Mouse (Mus musculus) small intestine, adult 2 months (tissue): Measurements from ENCODE around the gene Mief2. TPM values are rescaled to one million over a fixed set of nuclear protein-coding genes. Genes with fewer than 3 reads are reported as not detected.

Experiments used
- H3K27ac ChIP-seq: fragments of 200-500 bp; 2 replicates; pipeline ENCODE4 v1.5.1; 2012; ENCODE audit warnings: low read depth, low read length, control low read depth, inconsistent platforms; ENCODE audit not compliant: insufficient read depth
- H3K27me3 ChIP-seq: fragments of 200-500 bp; 2 replicates; pipeline ENCODE4 v1.6.1; 2012; ENCODE audit warnings: mild to moderate bottlenecking, moderate library complexity, low read length, inconsistent platforms; ENCODE audit not compliant: control insufficient read depth, insufficient read depth
- H3K36me3 ChIP-seq: fragments of 200-500 bp; 2 replicates; pipeline ENCODE4 v1.6.1; 2012; ENCODE audit warnings: mild to moderate bottlenecking, low read length, control low read depth, inconsistent platforms; ENCODE audit not compliant: control insufficient read depth, insufficient read depth
- H3K4me1 ChIP-seq: fragments of 200-500 bp; 2 replicates; pipeline ENCODE4 v1.6.1; 2012; ENCODE audit warnings: low read length, inconsistent platforms, mixed read lengths; ENCODE audit not compliant: control insufficient read depth, insufficient read depth, insufficient read length
- H3K4me3 ChIP-seq: fragments of 200-500 bp; 2 replicates; pipeline ENCODE4 v1.5.1; 2012; ENCODE audit warnings: low read depth, mild to moderate bottlenecking, control low read depth, inconsistent platforms, low read length, moderate library complexity
- CTCF ChIP-seq: fragments of 200-500 bp; IDR thresholded peaks from 2 replicates; pipeline ENCODE4 v1.5.1; 2012; ENCODE audit warnings: low read depth, mild to moderate bottlenecking, control low read depth, inconsistent platforms, low read length, moderate library complexity, mixed read lengths; ENCODE audit not compliant: insufficient replicate concordance, insufficient read length; ENCODE audit errors: extremely low read depth
- POLR2A ChIP-seq: fragments of 200-500 bp; IDR thresholded peaks from 2 replicates; pipeline ENCODE4 v1.6.1; 2012; ENCODE audit warnings: low read depth, mild to moderate bottlenecking, control low read depth, inconsistent platforms, low read length, moderate library complexity
- WGBS: fragments of 180-500 bp; shearing (Covaris S2); methylation state at CpG from one replicate; pipeline ENCODE4 v1.1.7; 2018; 5-methylcytosine and 5-hydroxymethylcytosine counted together
- polyA plus RNA-seq: library from polyadenylated mRNA; depleted of rRNA; stranded (reverse); fragments of >200 nt; gene quantifications from 2 replicates; pipeline ENCODE4 v1.2.3, GENCODE M21; 2012

Mief2 gene
- polyA plus RNA-seq, 1 experiment, result 9.3 TPM

- peaks cover 20% of the 10 kb centered on the region; the same call in 1 of the 2 replicates for H3K4me1 ChIP-seq
- TF ChIP-seq CTCF (peak; percentile 55; the same call in 1 of the 2 replicates), POLR2A (peak; percentile 66)
- peaks cover 37% of the 10 kb centered on the region for H3K36me3 ChIP-seq
- H3K4me3 ChIP-seq, result peak within 1 kb of the TSS; percentile 77
- H3K27ac ChIP-seq, result peak within 1 kb of the TSS; percentile 82
- under 1% methylated on average over 71 of the region's 71 CpGs for WGBS
- no peaks in the 10 kb centered on the region for H3K27me3 ChIP-seq
Observed at GRCm38 (mm10) chr11:60726601-60727391, 1.4 kb upstream of the Mief2 start, which contains the start of gene Flii. TSS of gene Flii (minus strand) at chr11:60727263.

GRCm38 (mm10) chr11:60727392-60728140 is 632 bp upstream of the Mief2 start:
- peak overlapping the region; percentile 77 for H3K4me3 ChIP-seq
- no peaks in the 10 kb centered on the region for H3K27me3 ChIP-seq
- peaks cover 34% of the 10 kb centered on the region for H3K36me3 ChIP-seq
- peak overlapping the region; percentile 76 for H3K27ac ChIP-seq
- WGBS, result 2% methylated on average over 12 of the region's 12 CpGs
- peaks cover 20% of the 10 kb centered on the region; the same call in 1 of the 2 replicates for H3K4me1 ChIP-seq
- no peak for TF ChIP-seq POLR2A
- TF ChIP-seq CTCF, result no peak

GRCm38 (mm10) chr11:60729217-60729641 is 1.0 kb downstream of the Mief2 start:
- H3K36me3 ChIP-seq, result peaks cover 19% of the 10 kb centered on the region
- no peak overlapping the region for H3K4me3 ChIP-seq
- no peak for TF ChIP-seq CTCF
- TF ChIP-seq POLR2A, result no peak
- WGBS, result 69% methylated on average over 6 of the region's 6 CpGs
- H3K27ac ChIP-seq, result no peak overlapping the region
- no peaks in the 10 kb centered on the region for H3K27me3 ChIP-seq
- peaks cover 20% of the 10 kb centered on the region; the same call in 1 of the 2 replicates for H3K4me1 ChIP-seq

- H3K27me3 ChIP-seq, result no peaks in the 10 kb centered on the region
- no peak overlapping the region for H3K27ac ChIP-seq
- TF ChIP-seq CTCF (no peak), POLR2A (no peak)
- peaks cover 13% of the 10 kb centered on the region for H3K36me3 ChIP-seq
- WGBS, result 73% methylated on average over 9 of the region's 9 CpGs
- peaks cover 20% of the 10 kb centered on the region; the same call in 1 of the 2 replicates for H3K4me1 ChIP-seq
- H3K4me3 ChIP-seq, result no peak overlapping the region
Observed at GRCm38 (mm10) chr11:60730169-60730568, 2.0 kb downstream of the Mief2 start.

- no peak for TF ChIP-seq CTCF
- no peak for TF ChIP-seq POLR2A
- peaks cover 15% of the 10 kb centered on the region; the same call in 1 of the 2 replicates for H3K4me1 ChIP-seq
- no peak overlapping the region for H3K27ac ChIP-seq
- H3K4me3 ChIP-seq, result no peak overlapping the region
- 92% methylated on average over 14 of the region's 14 CpGs for WGBS
- H3K27me3 ChIP-seq, result no peaks in the 10 kb centered on the region
- H3K36me3 ChIP-seq, result peaks cover 13% of the 10 kb centered on the region
Observed at GRCm38 (mm10) chr11:60731251-60731650, 3.1 kb downstream of the Mief2 start.

GRCm38 (mm10) chr11:60734206-60734605 is 6.0 kb downstream of the Mief2 start:
- H3K27ac ChIP-seq, result no peak overlapping the region
- H3K27me3 ChIP-seq, result no peaks in the 10 kb centered on the region
- WGBS, result 38% methylated on average over 2 of the region's 2 CpGs

More at GRCm38 (mm10) chr11:60734206-60734605, 6.0 kb downstream of the Mief2 start:
- H3K4me3 ChIP-seq, result no peak overlapping the region
- peaks cover under 1% of the 10 kb centered on the region; the same call in 1 of the 2 replicates for H3K4me1 ChIP-seq
- no peak for TF ChIP-seq POLR2A
- no peak for TF ChIP-seq CTCF
- peaks cover 13% of the 10 kb centered on the region for H3K36me3 ChIP-seq
